Mouse (Mus musculus) lung, postnatal 25 days (tissue): ENCODE measurements around the gene Psmc3ip.
"Not testable (repeated sequence)": the region's sequence is repeated elsewhere in the genome, so short reads cannot be mapped to it uniquely, and the experiment has no call there.

Experiments
- DNase-seq: peaks from one replicate; pipeline ENCODE4 v3.0.0; 2022; ENCODE audit warnings: low spot score

Psmc3ip gene

DNA sequence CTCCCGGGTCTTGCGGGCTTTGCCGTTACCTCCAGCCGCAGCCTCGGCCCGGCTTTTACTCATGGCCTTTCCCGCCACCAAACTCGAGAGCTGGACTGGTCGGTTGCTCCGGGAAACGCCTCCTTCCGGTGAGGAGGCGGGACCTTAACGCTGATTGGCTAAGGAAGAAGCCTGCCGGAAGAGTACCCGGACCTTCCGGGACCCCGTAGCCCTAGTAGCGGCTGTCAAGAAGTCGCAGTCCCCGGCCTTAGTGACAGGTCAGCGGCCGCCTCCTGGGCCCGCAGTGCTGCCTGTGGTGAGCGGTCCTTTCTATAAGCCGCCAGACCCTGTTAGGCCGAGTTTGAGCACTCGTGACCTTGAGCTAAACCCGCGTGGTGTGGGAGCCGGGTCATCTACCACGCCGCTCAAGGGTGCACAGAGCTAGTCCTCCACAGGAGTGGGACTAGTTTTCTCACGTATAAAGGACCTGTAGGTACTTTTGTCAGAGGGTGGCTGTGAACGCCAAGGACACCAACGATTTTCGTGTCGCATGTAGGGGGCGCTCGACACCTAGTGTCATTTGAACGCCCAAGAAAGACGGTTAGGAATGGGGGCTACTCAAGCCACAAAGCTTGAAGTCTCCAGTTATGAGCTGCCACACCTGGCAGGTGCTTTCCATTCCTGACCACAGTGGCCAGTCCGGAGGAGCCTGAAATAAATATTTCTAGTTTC is at the start of gene Psmc3ip:
Psmc3ip (minus strand) TSS at position 123 of the 711 bp plus-strand sequence.
- DNase-seq = peak; percentile 97

DNA sequence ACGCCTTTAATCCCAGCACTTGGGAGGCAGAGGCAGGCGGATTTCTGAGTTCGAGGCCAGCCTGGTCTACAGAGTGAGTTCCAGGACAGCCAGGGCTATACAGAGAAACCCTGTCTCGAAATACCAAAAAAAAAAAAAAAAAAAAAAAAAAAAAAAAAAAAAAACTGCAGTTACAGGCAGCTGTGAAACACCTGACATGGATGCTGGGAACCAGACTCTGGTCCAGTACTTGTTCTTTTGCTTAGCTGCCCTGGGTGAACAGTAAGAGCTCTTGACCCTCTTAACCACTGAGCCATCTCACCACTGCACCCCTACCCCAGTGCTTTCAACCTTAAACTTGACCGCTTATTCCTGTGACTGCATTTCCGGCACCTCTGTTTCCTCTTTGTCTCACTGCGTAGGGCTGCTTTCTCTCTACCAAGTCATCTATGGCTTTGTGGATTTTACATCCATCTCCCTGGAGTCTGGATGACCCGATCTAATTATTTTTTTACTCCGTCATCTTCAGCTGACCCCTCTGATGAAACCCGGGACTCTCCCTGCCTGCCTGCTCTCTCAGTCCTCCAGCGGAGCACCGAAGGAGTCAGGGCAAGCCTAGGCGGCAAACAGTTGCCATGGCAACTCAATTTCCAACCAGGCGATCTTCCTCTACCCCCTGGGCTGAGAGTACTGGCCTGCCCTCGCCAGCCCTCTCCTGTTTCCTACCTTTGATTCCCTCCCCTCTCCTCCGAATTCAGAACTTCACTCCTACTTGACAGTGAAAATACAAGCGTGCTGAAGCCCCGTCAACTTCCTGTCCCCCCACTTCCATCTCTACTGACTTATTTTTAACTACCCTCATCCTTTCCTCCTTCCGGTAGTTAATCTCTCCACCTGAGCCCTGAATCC is 48.3 kb upstream of the Psmc3ip start:
- no peak for DNase-seq

DNA sequence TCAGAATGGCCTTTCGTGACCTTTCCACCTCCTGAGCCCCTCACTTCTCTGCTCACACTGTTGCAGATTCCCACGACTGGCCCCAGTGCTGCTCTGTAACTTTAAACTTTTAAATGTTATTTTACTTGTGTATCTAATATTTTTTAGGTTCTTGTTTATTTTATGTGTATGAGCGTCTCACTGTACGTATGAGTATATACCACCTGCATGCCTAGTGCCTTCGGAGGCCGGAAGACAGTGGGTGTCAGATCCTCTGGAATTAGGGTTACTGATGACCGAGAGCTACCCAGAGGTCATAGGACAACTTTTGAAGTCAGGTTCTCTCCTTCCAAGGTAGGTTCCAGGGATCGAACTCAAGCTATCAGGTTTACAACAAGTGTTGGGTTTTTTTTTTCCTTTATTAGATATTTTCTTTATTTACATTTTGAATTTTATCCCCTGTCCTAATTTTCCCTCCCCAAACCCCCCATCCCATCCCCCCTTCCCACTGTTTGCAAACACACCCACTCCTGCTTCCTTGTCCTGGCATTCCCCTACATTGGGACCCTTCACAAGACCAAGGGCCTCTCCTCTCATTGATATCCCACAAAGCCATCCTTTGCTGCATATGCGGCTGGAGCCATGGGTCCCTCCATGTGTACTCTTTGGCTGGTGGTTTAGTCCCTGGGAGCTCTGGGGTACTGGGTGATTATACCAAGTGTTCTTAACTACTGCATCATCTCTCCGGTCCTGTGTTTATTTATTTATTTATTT is 47.2 kb upstream of the Psmc3ip start:
- DNase-seq = no peak

DNA sequence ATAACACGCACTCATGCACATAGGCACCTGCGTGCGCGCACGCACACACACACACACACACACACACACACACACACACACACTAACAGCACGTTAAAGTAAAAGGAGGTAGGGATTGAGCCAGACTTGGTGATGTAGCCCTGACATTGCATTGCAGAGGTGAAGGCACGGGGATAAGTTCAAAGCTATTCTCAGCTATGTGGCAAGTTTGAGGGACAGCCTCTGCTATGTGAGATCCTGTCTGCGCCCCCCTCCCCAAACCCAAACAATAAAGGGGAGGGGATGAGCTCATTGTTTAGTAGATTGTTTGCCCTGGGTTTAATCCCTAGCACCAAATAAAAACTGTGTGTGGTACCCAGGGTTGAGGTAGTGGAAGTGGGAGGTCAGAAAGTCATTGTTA is 45.9 kb upstream of the Psmc3ip start:
- no peak for DNase-seq

DNA sequence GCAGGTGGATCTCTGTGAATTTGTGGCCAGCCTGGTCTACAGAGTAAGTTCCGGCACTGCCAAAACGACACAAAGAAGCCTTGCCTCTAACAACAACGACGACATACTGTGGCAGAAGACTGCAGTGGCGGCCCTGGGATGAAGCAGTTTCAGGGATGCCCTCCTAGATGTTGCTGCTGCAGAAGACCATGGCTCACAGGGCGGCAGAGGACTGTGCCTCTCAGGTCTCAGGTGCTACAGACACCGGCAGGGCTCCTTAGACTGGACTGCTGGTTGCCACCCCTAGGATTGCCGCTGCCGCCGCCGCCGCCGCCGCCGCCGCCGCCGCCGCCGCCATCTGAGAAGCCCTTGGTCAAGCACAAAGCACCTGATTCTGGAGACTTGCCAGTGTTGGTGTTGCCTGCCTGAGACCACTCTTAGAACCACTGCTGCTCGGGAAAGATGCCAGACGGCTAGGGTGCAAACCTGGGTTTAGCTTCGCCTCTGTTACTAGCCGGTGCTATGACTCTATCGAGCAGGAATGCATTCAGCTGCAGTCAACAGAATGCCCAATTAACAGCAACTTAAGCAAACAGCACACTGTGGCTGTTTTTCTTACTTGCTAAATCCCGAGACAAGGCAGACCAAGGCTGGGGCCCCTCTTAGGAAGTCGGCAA is 45.1 kb upstream of the Psmc3ip start:
- no peak for DNase-seq

DNA sequence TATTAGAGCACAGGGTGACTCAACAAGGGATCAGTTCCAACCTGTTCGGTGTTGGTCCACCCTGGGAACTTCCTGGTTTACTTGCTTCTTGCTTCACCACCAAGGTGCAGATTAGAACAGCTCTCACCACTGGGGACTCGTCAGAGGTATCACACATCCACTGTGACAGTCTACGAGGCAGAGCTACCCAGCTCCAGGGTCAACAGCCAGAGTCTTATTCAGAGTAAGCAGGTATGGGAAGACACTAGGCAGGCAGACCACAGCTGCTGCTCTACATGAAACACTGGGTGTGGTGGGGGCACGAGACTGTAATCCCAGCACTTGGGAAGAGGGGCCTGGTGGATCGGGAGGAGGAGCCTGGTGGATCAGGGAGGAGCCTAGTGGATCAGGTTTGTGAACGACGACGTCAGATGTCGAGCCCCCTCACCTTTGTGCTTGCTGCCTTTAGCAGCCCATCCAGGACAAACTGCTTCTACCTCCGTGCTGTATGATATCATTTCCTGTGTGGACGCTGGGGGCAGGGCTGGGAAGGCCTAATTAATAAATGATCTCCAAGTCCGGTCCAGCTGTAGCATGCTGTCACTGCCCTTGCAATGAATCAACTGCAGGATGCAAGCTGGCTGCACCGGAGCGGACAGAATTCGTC is 43.4 kb upstream of the Psmc3ip start:
- DNase-seq = no peak

DNA sequence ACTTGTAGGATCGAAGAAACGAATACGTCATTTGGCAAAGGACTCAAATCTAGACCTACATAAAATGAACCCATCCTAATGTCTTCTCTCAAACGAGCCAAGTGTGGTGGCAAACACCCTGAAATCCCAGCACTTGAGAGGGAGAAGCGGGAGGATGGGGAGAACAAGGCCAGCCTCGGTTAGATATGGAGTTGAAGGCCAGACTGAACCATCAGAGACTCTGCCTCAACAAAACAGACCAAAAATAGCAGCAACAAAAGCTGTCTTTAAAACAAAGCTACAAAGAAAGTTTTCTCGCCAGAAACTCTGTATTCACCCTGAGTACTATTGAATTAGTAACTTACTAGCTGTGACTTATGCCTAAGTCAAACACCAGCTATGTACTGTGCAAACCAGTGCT is 41.8 kb upstream of the Psmc3ip start:
- no peak for DNase-seq

DNA sequence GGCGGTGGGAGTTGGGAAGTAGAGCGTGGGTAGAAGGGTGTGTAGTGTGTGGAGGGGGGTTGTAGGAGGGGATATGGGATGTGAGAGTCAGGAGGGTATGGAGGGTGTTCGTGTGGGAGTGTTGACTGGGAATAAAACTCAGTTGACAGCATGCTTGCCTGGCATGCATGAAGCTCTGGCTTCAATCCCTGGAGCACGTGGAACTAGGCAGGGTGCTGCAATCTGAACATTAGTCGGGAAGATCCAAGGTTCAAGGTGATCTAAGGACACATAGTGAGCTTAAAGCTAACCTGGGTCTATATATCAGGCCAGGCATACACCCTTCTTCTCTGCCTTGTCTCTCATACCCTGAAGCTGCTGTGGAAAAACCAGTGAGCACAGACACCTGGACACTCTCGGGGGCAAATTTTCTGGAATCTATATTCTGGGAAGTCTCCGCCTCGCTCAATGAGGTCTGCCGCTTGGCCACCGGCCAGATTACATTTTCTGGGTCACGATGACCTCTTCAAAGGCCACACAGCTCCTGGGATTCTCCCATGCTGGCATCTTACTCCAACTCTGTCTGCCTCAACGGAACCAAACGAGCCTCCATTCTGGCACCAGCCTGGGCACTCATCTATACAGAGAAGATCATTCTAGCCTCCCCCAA is 39.1 kb upstream of the Psmc3ip start:
- DNase-seq = no peak

DNA sequence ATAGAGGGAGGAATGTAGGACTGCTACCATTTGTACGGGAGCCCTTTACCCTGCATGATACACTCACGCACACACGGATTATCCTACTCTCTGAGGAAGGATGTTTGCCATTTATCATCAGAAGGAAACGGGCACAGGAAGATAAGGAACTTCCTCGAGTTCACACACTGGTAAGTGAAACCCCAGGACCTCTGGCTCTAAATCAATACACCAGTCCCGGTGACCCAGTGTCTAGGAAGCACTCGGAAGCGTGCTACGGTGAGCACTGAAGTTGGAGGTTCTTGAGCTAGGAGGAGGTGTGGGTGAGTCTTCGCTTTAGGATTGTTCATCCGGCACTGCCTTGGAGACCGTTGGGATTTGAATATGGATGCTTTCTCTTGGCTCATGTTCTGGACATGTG is 37.8 kb upstream of the Psmc3ip start:
- no peak for DNase-seq

DNA sequence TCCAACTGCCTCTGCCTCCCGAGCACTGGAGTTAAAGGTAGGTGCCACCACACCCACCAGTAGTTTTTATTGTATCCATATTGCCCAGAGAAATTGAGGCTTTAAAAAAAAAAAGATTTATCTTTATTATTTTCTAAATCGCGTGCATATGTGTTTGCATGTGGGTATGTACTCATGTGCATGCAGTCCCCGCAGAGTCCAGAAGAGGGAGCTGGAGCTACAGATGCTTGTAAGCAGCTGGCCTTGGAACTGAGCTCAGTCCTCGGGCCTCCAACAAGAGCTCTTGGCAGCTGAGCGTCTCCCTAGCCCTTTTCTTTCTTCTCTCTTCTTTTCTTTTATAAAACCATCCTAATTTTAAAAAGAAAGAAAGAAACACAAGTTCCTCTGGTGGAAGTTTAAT is 36.5 kb upstream of the Psmc3ip start:
- DNase-seq = no peak

DNA sequence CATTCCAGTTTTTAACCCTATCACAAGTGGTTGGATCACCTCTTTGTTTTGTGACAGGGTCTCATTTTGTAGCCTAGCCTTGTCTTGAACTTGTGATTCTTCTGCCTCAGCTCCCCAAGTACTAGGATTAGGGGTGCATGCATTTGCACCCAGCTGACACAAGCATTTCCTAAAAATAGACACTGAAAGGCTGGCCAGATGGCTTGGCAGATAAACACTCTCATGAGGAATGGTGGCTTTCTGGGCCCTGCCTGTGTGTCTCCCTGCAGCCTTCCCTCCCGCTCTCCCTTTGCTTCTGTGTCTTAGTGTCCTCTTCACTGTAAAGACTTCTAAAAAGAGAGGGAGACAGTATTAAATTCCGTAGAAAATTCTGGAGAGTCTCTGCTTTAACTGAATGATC is 36.0 kb upstream of the Psmc3ip start:
- no peak for DNase-seq

DNA sequence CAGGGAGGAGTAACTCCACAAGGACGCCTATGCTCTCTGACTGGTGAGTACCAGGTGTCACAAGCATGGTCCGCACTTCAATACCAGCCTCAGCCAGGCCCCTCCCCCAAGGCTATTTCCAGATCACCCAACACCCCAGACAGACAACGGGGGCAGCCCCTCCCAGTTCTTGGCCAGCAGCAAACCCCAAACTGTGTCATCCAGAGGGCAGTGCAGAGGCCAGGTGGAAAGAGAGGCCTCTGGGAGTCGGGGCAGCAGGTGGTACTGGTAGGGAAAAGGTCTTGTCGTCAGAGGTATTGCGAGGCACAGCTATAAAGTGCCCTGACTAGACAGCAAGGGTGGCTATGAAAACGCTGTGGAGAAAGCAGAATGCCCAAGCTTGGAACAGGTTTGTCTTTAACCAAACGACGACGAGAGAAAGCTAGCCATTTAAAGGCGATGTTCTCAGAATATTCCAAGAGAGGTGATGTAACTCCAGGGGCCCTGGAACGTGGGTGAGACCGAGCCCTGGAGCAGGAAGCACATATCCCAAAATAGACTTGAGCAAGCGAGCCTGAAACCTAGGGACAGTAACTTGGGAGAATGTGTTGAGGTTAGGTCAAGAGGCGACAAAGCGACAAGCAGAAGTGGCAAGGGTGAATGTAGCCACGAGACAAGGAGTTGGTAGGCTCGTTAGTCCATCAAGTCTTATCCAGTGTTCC is 35.0 kb upstream of the Psmc3ip start:
- DNase-seq = no peak

DNA sequence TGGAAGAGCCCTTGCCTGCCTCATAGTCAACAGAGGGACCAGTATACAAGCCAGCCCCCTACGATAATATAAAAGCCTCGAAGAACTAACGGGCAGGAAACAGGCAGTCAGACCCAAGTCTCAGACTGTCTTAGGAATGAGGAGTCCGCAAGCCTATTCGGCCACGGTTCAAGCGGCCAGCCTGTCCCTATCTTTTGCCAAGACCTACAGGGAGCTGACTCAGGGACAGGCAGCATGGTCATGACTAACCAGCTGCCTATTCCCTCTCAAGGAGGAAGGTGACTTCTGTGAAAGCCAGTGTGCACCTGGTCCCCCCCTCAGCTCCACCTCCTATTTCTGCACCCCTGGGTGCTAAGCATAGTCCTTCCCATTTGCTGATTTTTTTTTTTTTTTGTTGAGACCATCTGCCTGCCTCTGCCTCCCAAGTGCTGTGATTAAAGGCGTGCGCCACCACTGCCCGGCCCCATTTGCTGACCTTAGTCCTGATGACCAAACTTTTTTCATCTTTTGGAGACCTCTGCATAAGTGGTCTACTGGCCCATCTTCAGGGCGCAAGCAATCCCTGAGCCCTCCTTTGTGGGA is 33.9 kb upstream of the Psmc3ip start:
- DNase-seq = no peak

DNA sequence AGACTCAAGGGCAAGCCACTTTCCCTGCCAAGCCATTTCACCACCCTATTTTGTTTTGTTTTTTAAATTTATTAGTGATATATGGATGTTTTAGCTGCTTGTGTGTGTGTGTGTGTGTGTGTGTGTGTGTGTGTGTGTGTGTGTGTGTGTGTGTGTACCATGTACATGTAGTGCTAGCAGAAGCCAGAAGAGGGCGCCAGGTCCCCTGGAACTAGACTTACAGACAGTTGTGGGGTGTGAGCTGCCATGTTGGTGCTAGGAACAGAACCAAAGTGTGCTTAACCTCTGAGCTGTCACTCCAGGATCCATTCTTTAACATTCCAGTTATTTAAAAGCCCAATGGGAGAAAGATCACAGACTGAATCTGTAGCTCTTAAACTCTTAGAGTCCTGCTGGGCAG is 31.8 kb upstream of the Psmc3ip start:
- DNase-seq = no peak

DNA sequence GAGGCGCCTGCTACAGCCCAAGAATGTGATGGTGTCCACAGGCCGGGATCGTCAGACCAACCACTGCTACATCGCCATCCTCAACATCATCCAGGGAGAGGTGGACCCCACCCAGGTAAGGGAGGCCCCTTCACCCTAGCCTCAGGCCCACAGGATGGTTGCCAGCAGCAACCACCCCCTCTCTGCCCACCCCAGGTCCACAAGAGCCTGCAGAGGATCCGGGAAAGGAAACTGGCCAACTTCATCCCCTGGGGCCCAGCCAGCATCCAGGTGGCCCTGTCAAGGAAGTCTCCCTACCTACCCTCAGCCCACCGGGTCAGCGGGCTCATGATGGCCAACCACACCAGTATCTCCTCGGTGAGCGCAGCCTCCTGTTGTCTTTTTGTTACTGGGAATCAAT is 29.8 kb upstream of the Psmc3ip start:
- not testable (repeated sequence) for DNase-seq

DNA sequence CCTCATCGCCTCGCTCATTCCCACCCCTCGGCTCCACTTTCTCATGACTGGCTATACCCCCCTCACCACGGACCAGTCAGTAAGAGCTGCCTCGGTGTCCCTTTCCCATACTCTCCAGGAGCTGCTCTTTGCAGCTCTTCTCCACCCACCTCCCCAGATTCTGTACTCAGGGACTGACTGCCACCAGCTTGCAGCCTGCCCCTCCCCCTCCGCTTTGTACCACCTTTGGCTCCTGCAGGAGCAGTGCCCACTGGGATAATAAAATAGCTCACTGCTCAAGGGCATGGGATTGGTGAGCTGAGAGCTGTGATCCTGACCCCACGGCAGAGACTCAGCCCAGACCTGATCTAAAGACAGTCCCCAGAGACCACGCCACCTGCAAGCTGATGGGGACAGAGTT is 29.3 kb upstream of the Psmc3ip start:
- DNase-seq = not testable (repeated sequence)

DNA sequence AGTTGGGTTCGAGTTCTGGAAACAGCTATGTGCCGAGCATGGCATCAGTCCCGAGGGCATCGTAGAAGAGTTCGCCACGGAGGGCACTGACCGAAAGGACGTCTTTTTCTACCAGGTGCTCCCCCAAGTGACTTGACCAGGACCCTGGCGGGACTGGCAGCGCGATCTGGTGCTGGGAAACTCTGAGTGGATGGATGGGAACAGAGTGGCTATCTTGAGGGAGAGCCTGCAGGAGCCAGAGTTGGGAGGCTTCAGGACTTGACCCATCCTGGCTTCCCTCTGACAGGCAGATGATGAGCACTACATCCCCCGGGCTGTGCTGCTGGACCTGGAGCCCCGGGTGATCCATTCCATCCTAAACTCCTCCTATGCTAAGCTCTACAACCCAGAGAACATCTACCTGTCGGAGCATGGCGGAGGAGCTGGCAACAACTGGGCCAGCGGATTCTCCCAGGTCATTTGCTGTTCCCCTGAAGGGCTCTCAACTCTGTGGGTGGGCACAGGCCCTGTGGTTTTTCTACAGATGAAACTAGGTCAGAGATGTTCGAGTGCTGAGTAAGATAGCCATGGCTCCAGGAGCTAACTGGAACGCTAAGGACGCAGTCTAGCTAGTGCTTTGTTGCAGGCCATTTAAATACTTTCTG is 25.4 kb upstream of the Psmc3ip start:
- no peak for DNase-seq

DNA sequence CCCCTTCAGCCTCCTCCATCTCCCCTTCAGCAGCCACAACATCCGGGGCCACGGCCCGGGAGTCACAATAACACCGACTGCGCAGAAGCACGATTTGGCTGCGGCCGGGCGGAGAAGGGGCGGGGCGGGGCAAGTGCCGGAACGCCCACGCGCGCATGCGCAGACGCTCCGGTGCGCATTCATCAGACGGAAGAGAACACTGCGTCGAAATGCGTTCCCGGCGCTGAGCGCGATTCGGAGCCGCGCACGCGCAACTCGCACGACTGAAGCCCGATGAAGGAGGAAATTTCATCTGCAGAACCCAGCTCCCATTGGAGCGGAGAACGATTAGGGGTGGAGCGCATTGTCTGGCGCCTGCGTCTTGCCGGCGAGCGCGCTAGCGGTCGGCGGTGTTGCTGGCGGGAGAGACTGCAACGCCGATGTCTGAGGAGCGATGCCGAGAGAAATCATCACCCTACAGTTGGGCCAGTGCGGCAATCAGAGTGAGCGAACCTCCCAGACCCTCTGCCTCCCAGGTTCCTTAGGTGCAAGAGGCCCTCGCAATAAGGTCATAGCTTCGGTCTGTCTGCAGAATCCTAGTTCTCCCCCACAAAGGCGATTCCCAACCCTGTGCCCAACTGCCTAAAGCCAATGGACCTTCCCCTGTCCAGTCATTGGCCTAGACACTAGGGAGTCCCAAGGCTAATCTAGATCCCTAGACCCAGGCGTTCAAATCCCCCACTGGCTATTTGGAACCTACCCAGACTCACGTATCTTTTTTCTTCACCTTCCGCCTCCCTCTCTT is 24.7 kb upstream of the Psmc3ip start, which contains the start of the genes Retreg3 and Tubg1:
Retreg3 (minus strand) TSS at position 133 of the 784 bp plus-strand sequence.
Tubg1 (plus strand) TSS at position 178 of the 784 bp plus-strand sequence.
- peak; percentile 99 for DNase-seq
